In genomic region chr5:31873328-31873727, GRCm38 (mm10) we compare ENCODE assay signal across 25 mouse cellular contexts.
"Had no signal": no experiment of that assay in that cellular context is flagged by ENCODE, and none has a peak within 500 bp of the region (broad histone marks: within the 10 kb centered on the region; RNA-seq: fewer than 3 reads in every experiment).

No protein-coding gene starts in this region.

- H3K4me1 ChIP-seq: hindbrain, embryonic 10.5 days; hindbrain, embryonic 12.5 days; intestine, embryonic 15.5 days; limb, embryonic 10.5 days; limb, embryonic 12.5 days; liver, embryonic 13.5 days; liver, embryonic 15.5 days had no signal

- DNase-seq: gastrocnemius, adult 2 months; gastrocnemius, postnatal 10 days; gastrocnemius, postnatal 25 days; heart, adult 18-20 months; heart, postnatal 10 days; heart, postnatal 4 days; liver; liver, embryonic 13.5 days; liver, postnatal 0 days had no signal

- H3K27ac ChIP-seq: gastrocnemius, adult 2 months; heart, embryonic 10.5 days; hindbrain, embryonic 10.5 days; hindbrain, embryonic 12.5 days; hindbrain, embryonic 14.5 days; intestine, embryonic 15.5 days; layer of hippocampus, adult 2 months; left cerebral cortex, adult 2 months; limb, embryonic 10.5 days; limb, embryonic 12.5 days; liver, embryonic 13.5 days; liver, embryonic 15.5 days had no signal

- H3K9me3 ChIP-seq: heart, embryonic 10.5 days; heart, embryonic 12.5 days; hindbrain, embryonic 10.5 days; hindbrain, embryonic 12.5 days; intestine, embryonic 15.5 days; limb, embryonic 10.5 days; limb, embryonic 12.5 days; liver, embryonic 13.5 days; liver, embryonic 15.5 days had no signal

- H3K4me3 ChIP-seq: gastrocnemius, adult 2 months; heart, embryonic 10.5 days; heart, embryonic 12.5 days; hindbrain, embryonic 10.5 days; hindbrain, embryonic 12.5 days; intestine, embryonic 15.5 days; layer of hippocampus, adult 2 months; left cerebral cortex, adult 2 months; limb, embryonic 10.5 days; limb, embryonic 12.5 days; liver, embryonic 13.5 days; liver, embryonic 15.5 days had no signal

- H3K9ac ChIP-seq: heart, embryonic 12.5 days; hindbrain, embryonic 12.5 days; hindbrain, embryonic 14.5 days; intestine, embryonic 15.5 days; limb, embryonic 12.5 days; liver, embryonic 13.5 days; liver, embryonic 15.5 days; liver, postnatal 0 days had no signal

- ATAC-seq: forebrain, embryonic 16.5 days; hindbrain, embryonic 16.5 days; inflammation-experienced regulatory T-cells, adult 6 months; intestine, embryonic 15.5 days; intestine, postnatal 0 days; liver, postnatal 0 days had no signal

- H3K4me2 ChIP-seq: heart, embryonic 12.5 days; hindbrain, embryonic 12.5 days; hindbrain, embryonic 14.5 days; intestine, embryonic 15.5 days; limb, embryonic 12.5 days; liver, embryonic 11.5 days; liver, embryonic 13.5 days; liver, embryonic 15.5 days had no signal

- H3K36me3 ChIP-seq: heart, embryonic 10.5 days; heart, embryonic 12.5 days; hindbrain, embryonic 10.5 days; hindbrain, embryonic 12.5 days; intestine, embryonic 15.5 days; limb, embryonic 10.5 days; limb, embryonic 12.5 days; liver, embryonic 13.5 days; liver, embryonic 15.5 days had no signal

- H3K27me3 ChIP-seq: heart, embryonic 12.5 days; hindbrain, embryonic 12.5 days; intestine, embryonic 15.5 days; limb, embryonic 12.5 days; liver, embryonic 13.5 days; liver, embryonic 15.5 days had no signal
